Mouse (Mus musculus) heart, postnatal 14 days (tissue): ENCODE data around the gene Serpina3a. TPM values are rescaled to one million over a fixed set of nuclear protein-coding genes. Genes with fewer than 3 reads are reported as not detected.

Source experiments
- DNase-seq, 2 experiments: peaks; one replicate each; pipeline ENCODE4 v3.0.0; 2021 to 2022
- intact Hi-C: fragments of 180-260 bp; cut with DNase I; formaldehyde crosslinking; loops from one replicate; pipeline ENCODE4 v1.15.1; 2025
- total RNA-seq, 2 experiments: library from RNA; stranded (reverse); gene quantifications; 2 replicates each; pipeline ENCODE4 v1.2.3; 2021

Serpina3a gene
- total RNA-seq, 2 experiments from 2014 or later: not detected

GRCm38 (mm10) chr12:104140543-104141103, 28.1 kb downstream of the Serpina3a start:
- no peak for DNase-seq
- intact Hi-C loops: no loop called here

- no peak for DNase-seq
- intact Hi-C loops: no loop called here
Measured at GRCm38 (mm10) chr12:104141506-104141905, 29.0 kb downstream of the Serpina3a start.

GRCm38 (mm10) chr12:104142427-104142826, 29.9 kb downstream of the Serpina3a start:
- intact Hi-C loops: no loop called here
- DNase-seq: no peak

GRCm38 (mm10) chr12:104143286-104143685, 30.8 kb downstream of the Serpina3a start:
- no peak for DNase-seq
- intact Hi-C loops: no loop called here

GRCm38 (mm10) chr12:104145571-104145970, 33.0 kb downstream of the Serpina3a start:
- no peak for DNase-seq
- intact Hi-C loops: no loop called here

- intact Hi-C loops: no loop called here
- no peak for DNase-seq
Measured at GRCm38 (mm10) chr12:104151989-104152388, 39.5 kb downstream of the Serpina3a start.

GRCm38 (mm10) chr12:104153041-104153645, 40.6 kb downstream of the Serpina3a start:
- intact Hi-C loops: no loop called here
- no peak for DNase-seq

- no peak for DNase-seq
Measured at GRCm38 (mm10) chr12:104153656-104154055, 41.1 kb downstream of the Serpina3a start, which contains the start of gene Serpina3c. TSS of gene Serpina3c (minus strand) at chr12:104153870.

More at GRCm38 (mm10) chr12:104153656-104154055, 41.1 kb downstream of the Serpina3a start, which contains the start of gene Serpina3c:
- intact Hi-C loops: no loop called here

Other genes with a start within 250 kb of the Serpina3a start
- not detected for gene Serpina1a, start 249.2 kb upstream of the Serpina3a start, total RNA-seq
- gene Serpina1c, start 207.8 kb upstream of the Serpina3a start, total RNA-seq: not detected
- not detected for gene Serpina1e, start 153.7 kb upstream of the Serpina3a start, total RNA-seq
- gene Serpina11, start 122.8 kb upstream of the Serpina3a start, total RNA-seq: not detected
- under 1 TPM in 1 of 2 experiments, not detected in 1; 0.07 TPM for gene Serpina9, start 99.0 kb upstream of the Serpina3a start, total RNA-seq
- gene Serpina12, start 68.3 kb upstream of the Serpina3a start, total RNA-seq: not detected
- not detected for gene Serpina5, start 11.6 kb upstream of the Serpina3a start, total RNA-seq
- gene Serpina3b, start 15.3 kb downstream of the Serpina3a start, total RNA-seq: not detected
- gene Serpina3c, start 41.1 kb downstream of the Serpina3a start, total RNA-seq: 1 to 10 TPM in 1 of 2 experiments, under 1 TPM in 1; 0.83 to 2.0 TPM
- under 1 TPM in 1 of 2 experiments, not detected in 1; 0.17 TPM for gene Serpina3f, start 101.8 kb downstream of the Serpina3a start, total RNA-seq
- 1 to 10 TPM; 1.2 to 2.3 TPM for gene Serpina3g, start 123.5 kb downstream of the Serpina3a start, total RNA-seq
- gene Serpina3i, start 150.4 kb downstream of the Serpina3a start, total RNA-seq: under 1 TPM in 1 of 2 experiments, not detected in 1; 0.90 TPM
- not detected for gene Serpina3j, start 201.8 kb downstream of the Serpina3a start, total RNA-seq
- not detected for gene Serpina3k, start 225.8 kb downstream of the Serpina3a start, total RNA-seq
- not detected for gene Serpina3m, start 225.8 kb downstream of the Serpina3a start, total RNA-seq